Mouse (Mus musculus) gastrocnemius, postnatal 36 days (tissue): ENCODE results near the gene Lce1a1. TPM values are rescaled to one million over a fixed set of nuclear protein-coding genes. Genes with fewer than 3 reads are reported as not detected.

Experiments used
- total RNA-seq, 2 experiments: library from RNA; stranded (reverse); gene quantifications; 2 replicates each; pipeline ENCODE4 v1.2.3; 2021

Gene Lce1a1
- total RNA-seq, 2 experiments from 2014 or later, result not detected

Other genes with a start within 250 kb of the Lce1a1 start
- not detected for gene Sprr2i, start 240.3 kb downstream of the Lce1a1 start, total RNA-seq
- not detected for gene Sprr2j-ps, start 230.2 kb downstream of the Lce1a1 start, total RNA-seq
- gene Gm9774, start 218.9 kb downstream of the Lce1a1 start, total RNA-seq, result 1 to 10 TPM; 2.2 to 2.9 TPM
- gene Sprr2k, start 215.7 kb downstream of the Lce1a1 start, total RNA-seq, result not detected
- gene Sprr1b, start 209.5 kb downstream of the Lce1a1 start, total RNA-seq, result not detected
- gene Sprr3, start 189.6 kb downstream of the Lce1a1 start, total RNA-seq, result not detected
- gene Sprr1a, start 162.4 kb downstream of the Lce1a1 start, total RNA-seq, result not detected
- not detected for gene Sprr4, start 147.8 kb downstream of the Lce1a1 start, total RNA-seq
- gene 2310046K23Rik, start 113.8 kb downstream of the Lce1a1 start, total RNA-seq, result not detected
- gene Ivl, start 74.6 kb downstream of the Lce1a1 start, total RNA-seq, result not detected
- not detected for gene Smcp, start 59.3 kb downstream of the Lce1a1 start, total RNA-seq
- gene 2210017I01Rik, start 40.8 kb downstream of the Lce1a1 start, total RNA-seq, result not detected
- gene Lce6a, start 26.6 kb downstream of the Lce1a1 start, total RNA-seq, result not detected
- not detected for gene Lce1b, start 8.6 kb upstream of the Lce1a1 start, total RNA-seq
- not detected for gene Lce1a2, start 22.0 kb upstream of the Lce1a1 start, total RNA-seq
- gene Lce1c, start 30.9 kb upstream of the Lce1a1 start, total RNA-seq, result not detected
- gene Lce1d, start 38.9 kb upstream of the Lce1a1 start, total RNA-seq, result not detected
- gene Lce1e, start 60.8 kb upstream of the Lce1a1 start, total RNA-seq, result not detected
- gene Lce1f, start 72.0 kb upstream of the Lce1a1 start, total RNA-seq, result not detected
- not detected for gene Gm38119, start 90.8 kb upstream of the Lce1a1 start, total RNA-seq
- gene Lce1g, start 104.0 kb upstream of the Lce1a1 start, total RNA-seq, result not detected
- gene Lce1h, start 116.8 kb upstream of the Lce1a1 start, total RNA-seq, result not detected
- gene Lce1i, start 130.6 kb upstream of the Lce1a1 start, total RNA-seq, result not detected
- gene Lce1j, start 142.2 kb upstream of the Lce1a1 start, total RNA-seq, result not detected
- gene Lce1k, start 159.6 kb upstream of the Lce1a1 start, total RNA-seq, result not detected
- not detected for gene Kprp, start 178.9 kb upstream of the Lce1a1 start, total RNA-seq
- not detected for gene Lce1l, start 203.0 kb upstream of the Lce1a1 start, total RNA-seq
- not detected for gene 2310050C09Rik, start 221.9 kb upstream of the Lce1a1 start, total RNA-seq